Mouse (Mus musculus): Measurements from ENCODE around the gene Smpdl3a. TPM values are rescaled to one million over a fixed set of nuclear protein-coding genes. Genes with fewer than 3 reads are reported as not detected.

Gene Smpdl3a
- 546 and 596 TPM in 2 replicates for total RNA-seq (2015)
- 251 and 269 TPM in 2 replicates for total RNA-seq (2017)

- no peak for ATAC-seq (ENCODE audit: poor library complexity, severe bottlenecking)
Observed at GRCm38 (mm10) chr10:57794018-57794417, at the start of gene Smpdl3a. TSS of gene Smpdl3a (plus strand) at chr10:57794335.

- peak; percentile 78 for ATAC-seq (ENCODE audit: poor library complexity, severe bottlenecking)
Observed at GRCm38 (mm10) chr10:57745452-57745851, 48.7 kb upstream of the Smpdl3a start.

GRCm38 (mm10) chr10:57747127-57747526, 47.0 kb upstream of the Smpdl3a start:
- ATAC-seq (ENCODE audit: poor library complexity, severe bottlenecking): no peak

- peak; percentile 86 for ATAC-seq (ENCODE audit: poor library complexity, severe bottlenecking)
Observed at GRCm38 (mm10) chr10:57753343-57753742, 40.8 kb upstream of the Smpdl3a start.

- ATAC-seq (ENCODE audit: poor library complexity, severe bottlenecking): peak; percentile 17; the same call in 1 of the 2 replicates
Observed at GRCm38 (mm10) chr10:57755201-57755736, 38.9 kb upstream of the Smpdl3a start.

- peak; percentile 66 for ATAC-seq (ENCODE audit: poor library complexity, severe bottlenecking)
Observed at GRCm38 (mm10) chr10:57758999-57759398, 35.1 kb upstream of the Smpdl3a start.

- ATAC-seq (ENCODE audit: poor library complexity, severe bottlenecking): no peak
Observed at GRCm38 (mm10) chr10:57760694-57761093, 33.4 kb upstream of the Smpdl3a start.

- ATAC-seq (ENCODE audit: poor library complexity, severe bottlenecking): no peak
Observed at GRCm38 (mm10) chr10:57763044-57763443, 31.1 kb upstream of the Smpdl3a start.

GRCm38 (mm10) chr10:57783289-57784130, 10.6 kb upstream of the Smpdl3a start:
- no peak for ATAC-seq (ENCODE audit: poor library complexity, severe bottlenecking)

- ATAC-seq (ENCODE audit: poor library complexity, severe bottlenecking): no peak
Observed at GRCm38 (mm10) chr10:57784131-57784875, 9.8 kb upstream of the Smpdl3a start.

GRCm38 (mm10) chr10:57784876-57785150, 9.3 kb upstream of the Smpdl3a start, which contains the start of gene Fabp7:
TSS of gene Fabp7 (plus strand) at chr10:57784881.
- no peak for ATAC-seq (ENCODE audit: poor library complexity, severe bottlenecking)

GRCm38 (mm10) chr10:57785552-57785951, 8.6 kb upstream of the Smpdl3a start:
- ATAC-seq (ENCODE audit: poor library complexity, severe bottlenecking): no peak

GRCm38 (mm10) chr10:57792957-57793356, 1.2 kb upstream of the Smpdl3a start:
- ATAC-seq (ENCODE audit: poor library complexity, severe bottlenecking): peak; percentile 51

- peak; percentile 57 for ATAC-seq (ENCODE audit: poor library complexity, severe bottlenecking)
Observed at GRCm38 (mm10) chr10:57794491-57795461, 641 bp downstream of the Smpdl3a start.

- ATAC-seq (ENCODE audit: poor library complexity, severe bottlenecking): no peak
Observed at GRCm38 (mm10) chr10:57795542-57795941, 1.4 kb downstream of the Smpdl3a start.

- ATAC-seq (ENCODE audit: poor library complexity, severe bottlenecking): peak; percentile 31
Observed at GRCm38 (mm10) chr10:57796057-57796456, 1.9 kb downstream of the Smpdl3a start.

- ATAC-seq (ENCODE audit: poor library complexity, severe bottlenecking): peak; percentile 78
Observed at GRCm38 (mm10) chr10:57799486-57799885, 5.4 kb downstream of the Smpdl3a start.

GRCm38 (mm10) chr10:57807754-57808153, 13.6 kb downstream of the Smpdl3a start:
- ATAC-seq (ENCODE audit: poor library complexity, severe bottlenecking): no peak

- no peak for ATAC-seq (ENCODE audit: poor library complexity, severe bottlenecking)
Observed at GRCm38 (mm10) chr10:57812161-57812856, 18.2 kb downstream of the Smpdl3a start.

- ATAC-seq (ENCODE audit: poor library complexity, severe bottlenecking): no peak
Observed at GRCm38 (mm10) chr10:57814295-57814694, 20.2 kb downstream of the Smpdl3a start.

Data from megakaryocyte, adult 5-6 weeks (primary cell).